Mouse (Mus musculus) liver, embryonic 14.5 days (tissue): ENCODE measurements around the gene E130114P18Rik.

Source experiments
- CTCF ChIP-seq: IDR thresholded peaks from 2 replicates; pipeline ENCODE4 v1.5.1; 2016; ENCODE audit warnings: antibody characterized with exemption, low read depth, control low read depth
- EP300 ChIP-seq: IDR thresholded peaks from 2 replicates; pipeline ENCODE4 v1.6.1; 2016; ENCODE audit warnings: antibody characterized with exemption, low read depth

DNA sequence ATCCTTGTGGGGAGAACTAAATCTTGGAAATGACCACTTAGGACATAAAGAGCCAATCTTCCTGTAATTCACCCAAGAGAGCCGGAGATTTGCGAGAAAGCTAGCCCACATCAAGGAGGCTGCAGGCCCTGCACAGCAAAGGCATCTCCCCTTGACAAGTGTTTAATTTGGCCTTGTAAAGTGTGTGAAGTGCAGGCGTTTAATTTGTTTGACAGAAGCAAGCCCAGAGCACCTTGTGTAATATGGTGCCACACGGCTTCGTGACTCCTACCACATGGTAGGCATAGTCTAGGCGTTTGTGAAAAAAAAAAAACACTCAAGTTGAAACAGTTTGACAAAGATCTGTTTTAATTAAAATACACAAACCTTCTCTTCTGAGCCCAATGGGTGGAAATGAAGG is 47.9 kb downstream of the E130114P18Rik start:
- no peak for TF ChIP-seq CTCF
- TF ChIP-seq EP300, result no peak
